ENCODE assay signal across 15 mouse cellular contexts in the genomic region with DNA sequence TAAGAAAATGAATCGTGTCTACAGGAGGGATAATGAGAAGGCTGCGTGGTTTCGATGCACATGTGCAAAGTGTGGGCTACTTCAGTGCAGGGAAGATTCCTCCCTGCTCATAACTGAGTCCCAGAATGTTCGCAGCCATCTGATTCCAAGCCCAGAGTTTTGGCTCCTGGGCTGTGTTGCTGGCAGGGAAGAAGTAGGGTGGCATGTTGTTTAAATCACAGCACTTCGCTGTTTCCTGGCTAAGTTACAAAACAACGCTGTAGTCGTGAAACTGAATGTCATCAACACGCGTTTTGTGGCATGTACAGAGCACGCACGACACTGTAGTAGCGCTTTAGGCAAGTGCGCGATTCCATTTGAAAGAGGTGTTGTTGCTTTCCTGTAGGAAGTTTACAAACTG.
A peak's percentile ranks its signal among the peaks of the same experiment; 100 is the strongest.
DNase-seq lines count a peak whose midpoint lies in the region; ATAC-seq lines count a peak whose summit lies in the region.
"Had no signal": no experiment of that assay in that cellular context is flagged by ENCODE, and none has a peak within 500 bp of the region (broad histone marks: within the 10 kb centered on the region; RNA-seq: fewer than 3 reads in every experiment).

No protein-coding gene starts in this region.

- 71% methylated on average over 14 of the region's 14 CpGs for WGBS in neural tube, embryonic 15.5 days
- WGBS in midbrain, embryonic 16.5 days: 90% methylated on average over 14 of the region's 14 CpGs

- no peak overlapping the region for H3K4me3 ChIP-seq in neural tube, embryonic 15.5 days (replicated peaks)
- no peak overlapping the region for H3K4me3 ChIP-seq in midbrain, embryonic 16.5 days (ENCODE audit: low read depth, low read length)
- H3K4me3 ChIP-seq: embryonic facial prominence, embryonic 15.5 days had no signal

- DNase-seq in cerebellum, postnatal 10 days: peak; percentile 37 to 58
- DNase-seq in cerebellum, postnatal 14 days: no peak
- DNase-seq in neural tube, embryonic 10.5 days (ENCODE audit: extremely low spot score, low spot score): no peak
- peak; percentile 57 to 65 for DNase-seq in left cerebral cortex, postnatal 36 days (ENCODE audit: low spot score in 2 of 2)
- DNase-seq in urinary bladder, adult 2 months (ENCODE audit: low spot score): no peak
- no peak for DNase-seq in gastrocnemius, adult 18-20 months (ENCODE audit: low spot score)
- DNase-seq: adrenal gland, postnatal 36 days; gastrocnemius, postnatal 10 days; heart, postnatal 4 days; kidney, postnatal 25 days; lung, adult 18-20 months had no signal

- H3K4me2 ChIP-seq in neural tube, embryonic 15.5 days: no peak overlapping the region
- H3K4me2 ChIP-seq in midbrain, embryonic 16.5 days (ENCODE audit: low read length): no peak overlapping the region
- H3K4me2 ChIP-seq: embryonic facial prominence, embryonic 15.5 days; heart, embryonic 11.5 days had no signal

- H3K27me3 ChIP-seq in neural tube, embryonic 15.5 days (replicated peaks): no peaks in the 10 kb centered on the region
- H3K27me3 ChIP-seq in midbrain, embryonic 16.5 days (ENCODE audit: control insufficient read depth, insufficient read depth, low read depth, low read length): no peaks in the 10 kb centered on the region
- H3K27me3 ChIP-seq: embryonic facial prominence, embryonic 15.5 days had no signal

- H3K36me3 ChIP-seq in neural tube, embryonic 15.5 days: no peaks in the 10 kb centered on the region
- no peaks in the 10 kb centered on the region for H3K36me3 ChIP-seq in midbrain, embryonic 16.5 days (ENCODE audit: control insufficient read depth, insufficient read depth, low read length)
- H3K36me3 ChIP-seq: embryonic facial prominence, embryonic 15.5 days had no signal

- no peaks in the 10 kb centered on the region for H3K9me3 ChIP-seq in neural tube, embryonic 15.5 days (replicated peaks)
- H3K9me3 ChIP-seq in midbrain, embryonic 16.5 days (replicated peaks; ENCODE audit: control insufficient read depth, low read length, poor library complexity, severe bottlenecking): no peaks in the 10 kb centered on the region
- H3K9me3 ChIP-seq: embryonic facial prominence, embryonic 15.5 days had no signal

- peaks cover 9% of the 10 kb centered on the region for H3K4me1 ChIP-seq in neural tube, embryonic 15.5 days
- no peaks in the 10 kb centered on the region for H3K4me1 ChIP-seq in midbrain, embryonic 16.5 days (ENCODE audit: control insufficient read depth, insufficient read depth, low read length)
- H3K4me1 ChIP-seq: embryonic facial prominence, embryonic 15.5 days had no signal

- intact Hi-C loops in left cerebral cortex, postnatal 36 days (cut with DNase I): loop anchor here (1.0 to 5.0 kb wide), 2 partner anchors 37 to 70 kb away; no protein-coding TSS in a partner anchor

- H3K9ac ChIP-seq in neural tube, embryonic 15.5 days (replicated peaks): no peak overlapping the region
- no peak overlapping the region for H3K9ac ChIP-seq in midbrain, embryonic 16.5 days (ENCODE audit: low read depth, low read length)
- H3K9ac ChIP-seq: embryonic facial prominence, embryonic 15.5 days had no signal

- peak overlapping the region; percentile 33; the same call in 1 of the 2 replicates for H3K27ac ChIP-seq in neural tube, embryonic 15.5 days (replicated peaks)
- H3K27ac ChIP-seq in midbrain, embryonic 16.5 days (ENCODE audit: low read length): no peak overlapping the region
- H3K27ac ChIP-seq: embryonic facial prominence, embryonic 15.5 days had no signal

- peak; percentile 41; the same call in 1 of the 2 replicates for ATAC-seq in neural tube, embryonic 15.5 days (ENCODE audit: low FRiP score)
- ATAC-seq in midbrain, embryonic 16.5 days: no peak

Comparison
In these comparisons a context has a peak if more than half of its experiments do, and no peak if none do; other contexts are left out.
1. DNase-seq: peak in cerebellum, postnatal 10 days (2 of 2) and left cerebral cortex, postnatal 36 days (2 of 2); none in cerebellum, postnatal 14 days (0 of 2), neural tube, embryonic 10.5 days (single experiment), urinary bladder, adult 2 months (single experiment) and gastrocnemius, adult 18-20 months (single experiment).